Mouse (Mus musculus): ENCODE measurements around the gene Nop53. TPM values are rescaled to one million over a fixed set of nuclear protein-coding genes. Genes with fewer than 3 reads are reported as not detected.
"Not testable (repeated sequence)": the region's sequence is repeated elsewhere in the genome, so short reads cannot be mapped to it uniquely, and the experiment has no call there.

The Nop53 gene
- polyA plus RNA-seq, 1 experiment from 2014 or later = 111 TPM

DNA sequence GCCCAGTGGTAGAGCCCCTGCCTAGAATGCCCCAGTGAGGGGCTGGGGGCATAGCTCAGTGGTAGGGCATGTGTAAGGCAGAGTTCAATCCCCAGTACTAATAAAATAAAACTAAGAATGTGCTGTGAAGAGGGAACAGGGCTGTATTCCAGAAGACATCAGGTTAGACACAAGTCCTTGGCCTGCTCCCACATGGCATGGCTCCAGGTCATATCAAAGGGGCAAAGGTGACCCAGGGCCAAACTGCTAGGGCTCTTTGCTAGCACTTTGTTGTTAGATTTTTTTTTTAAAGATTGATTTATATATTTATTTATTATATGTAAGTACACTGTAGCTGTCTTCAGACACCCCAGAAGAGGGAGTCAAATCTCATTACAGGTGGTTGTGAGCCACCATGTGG, 27.5 kb downstream of the Nop53 start:
- ATAC-seq = no peak
- Histone ChIP-seq H3K4me2 (ENCODE audit: low read length) (no peak overlapping the region), H3K4me3 (ENCODE audit: low read length) (no peak overlapping the region), H3K9me3 (ENCODE audit: control insufficient read depth, low read length) (no peaks in the 10 kb centered on the region), H3K27ac (ENCODE audit: low read depth, low read length) (no peak overlapping the region), H3K27me3 (replicated peaks; ENCODE audit: control insufficient read depth, insufficient read depth, low read length) (no peaks in the 10 kb centered on the region), H3K36me3 (ENCODE audit: control insufficient read depth, insufficient read depth, low read length) (peaks cover 20% of the 10 kb centered on the region), H3K9ac (ENCODE audit: low read depth, low read length) (no peak overlapping the region), H3K4me1 (ENCODE audit: control insufficient read depth, insufficient read depth, low read depth, low read length) (peaks cover 20% of the 10 kb centered on the region)

DNA sequence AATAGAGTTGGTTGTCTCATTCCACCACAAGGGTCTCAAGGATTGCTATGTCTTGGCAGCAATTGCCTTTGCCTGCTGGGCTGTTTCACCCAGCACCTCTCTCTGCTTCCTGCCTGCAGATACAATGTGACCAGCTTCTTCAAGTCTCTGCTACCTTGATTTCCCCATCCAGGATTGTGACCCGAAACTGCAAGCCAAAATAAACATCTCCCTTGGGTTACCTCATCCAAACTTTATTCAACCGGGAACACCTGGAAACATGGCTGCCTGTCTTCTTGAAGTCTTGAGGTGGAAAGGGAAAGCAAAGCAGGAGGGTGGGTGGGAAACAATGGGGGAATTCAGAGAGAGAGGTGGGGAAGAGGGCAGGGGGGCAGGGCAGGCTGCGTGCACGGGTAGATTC, 28.9 kb downstream of the Nop53 start:
- H3K27me3 ChIP-seq (replicated peaks; ENCODE audit: control insufficient read depth, insufficient read depth, low read length) = no peaks in the 10 kb centered on the region
- H3K27ac ChIP-seq (ENCODE audit: low read depth, low read length) = no peak overlapping the region
- no peak for ATAC-seq
- no peak overlapping the region for H3K9ac ChIP-seq (ENCODE audit: low read depth, low read length)
- H3K36me3 ChIP-seq (ENCODE audit: control insufficient read depth, insufficient read depth, low read length) = peaks cover 20% of the 10 kb centered on the region
- WGBS = 86% methylated on average over 4 of the region's 4 CpGs
- H3K4me2 ChIP-seq (ENCODE audit: low read length) = no peak overlapping the region
- no peaks in the 10 kb centered on the region for H3K9me3 ChIP-seq (ENCODE audit: control insufficient read depth, low read length)
- peaks cover 17% of the 10 kb centered on the region for H3K4me1 ChIP-seq (ENCODE audit: control insufficient read depth, insufficient read depth, low read depth, low read length)
- H3K4me3 ChIP-seq (ENCODE audit: low read length) = no peak overlapping the region

- 88% methylated on average over 3 of the region's 3 CpGs for WGBS
- Histone ChIP-seq H3K4me2 (ENCODE audit: low read length) (no peak overlapping the region), H3K36me3 (ENCODE audit: control insufficient read depth, insufficient read depth, low read length) (peaks cover 20% of the 10 kb centered on the region), H3K4me1 (ENCODE audit: control insufficient read depth, insufficient read depth, low read depth, low read length) (peaks cover 15% of the 10 kb centered on the region), H3K9me3 (ENCODE audit: control insufficient read depth, low read length) (no peaks in the 10 kb centered on the region), H3K27ac (ENCODE audit: low read depth, low read length) (no peak overlapping the region), H3K27me3 (replicated peaks; ENCODE audit: control insufficient read depth, insufficient read depth, low read length) (no peaks in the 10 kb centered on the region), H3K9ac (ENCODE audit: low read depth, low read length) (no peak overlapping the region), H3K4me3 (ENCODE audit: low read length) (no peak overlapping the region)
- ATAC-seq = no peak
Observed at GRCm38 (mm10) chr7:15916134-15916723, 29.6 kb downstream of the Nop53 start.

DNA sequence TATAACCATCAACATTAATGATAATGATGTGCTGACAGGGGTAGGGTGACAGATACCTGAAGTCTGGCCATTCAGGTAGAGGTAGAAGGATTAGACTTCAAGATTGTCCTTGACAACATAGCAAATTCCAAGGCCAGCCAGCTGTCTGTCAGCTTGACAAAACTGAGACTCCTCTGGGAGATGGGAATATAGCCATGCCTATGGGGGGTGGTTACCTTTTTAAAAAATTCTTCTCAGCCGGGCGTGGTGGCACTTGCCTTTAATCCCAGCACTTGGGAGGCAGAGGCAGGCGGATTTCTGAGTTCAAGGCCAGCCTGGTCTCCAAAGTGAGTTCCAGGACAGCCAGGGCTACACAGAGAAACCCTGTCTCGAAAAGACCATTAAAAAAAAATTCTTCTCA, 30.2 kb downstream of the Nop53 start:
- not testable (repeated sequence) for ATAC-seq; H3K9me3 ChIP-seq (ENCODE audit: control insufficient read depth, low read length); H3K27ac ChIP-seq (ENCODE audit: low read depth, low read length); H3K4me3 ChIP-seq (ENCODE audit: low read length); H3K27me3 ChIP-seq (replicated peaks; ENCODE audit: control insufficient read depth, insufficient read depth, low read length); H3K4me1 ChIP-seq (ENCODE audit: control insufficient read depth, insufficient read depth, low read depth, low read length); H3K4me2 ChIP-seq (ENCODE audit: low read length); H3K9ac ChIP-seq (ENCODE audit: low read depth, low read length)
- peaks cover 20% of the 10 kb centered on the region for H3K36me3 ChIP-seq (ENCODE audit: control insufficient read depth, insufficient read depth, low read length)
- 83% methylated on average over 4 of the region's 4 CpGs for WGBS

- H3K27ac ChIP-seq (ENCODE audit: low read depth, low read length) = no peak overlapping the region
- peaks cover 15% of the 10 kb centered on the region for H3K36me3 ChIP-seq (ENCODE audit: control insufficient read depth, insufficient read depth, low read length)
- H3K4me1 ChIP-seq (ENCODE audit: control insufficient read depth, insufficient read depth, low read depth, low read length) = peaks cover 2% of the 10 kb centered on the region; the same call in 1 of the 2 replicates
- H3K9ac ChIP-seq (ENCODE audit: low read depth, low read length) = no peak overlapping the region
- ATAC-seq = no peak
- 79% methylated on average over 2 of the region's 2 CpGs for WGBS
- no peak overlapping the region for H3K4me3 ChIP-seq (ENCODE audit: low read length)
- no peak overlapping the region for H3K4me2 ChIP-seq (ENCODE audit: low read length)
- no peaks in the 10 kb centered on the region for H3K9me3 ChIP-seq (ENCODE audit: control insufficient read depth, low read length)
- no peaks in the 10 kb centered on the region for H3K27me3 ChIP-seq (replicated peaks; ENCODE audit: control insufficient read depth, insufficient read depth, low read length)
Observed at GRCm38 (mm10) chr7:15914751-15915150, 31.1 kb downstream of the Nop53 start.

- 42% methylated on average over 2 of the region's 2 CpGs for WGBS
- Histone ChIP-seq H3K4me3 (ENCODE audit: low read length) (no peak overlapping the region), H3K4me1 (ENCODE audit: control insufficient read depth, insufficient read depth, low read depth, low read length) (peaks cover 2% of the 10 kb centered on the region; the same call in 1 of the 2 replicates), H3K4me2 (ENCODE audit: low read length) (no peak overlapping the region), H3K36me3 (ENCODE audit: control insufficient read depth, insufficient read depth, low read length) (peaks cover 10% of the 10 kb centered on the region), H3K9ac (ENCODE audit: low read depth, low read length) (no peak overlapping the region), H3K27ac (ENCODE audit: low read depth, low read length) (no peak overlapping the region), H3K27me3 (replicated peaks; ENCODE audit: control insufficient read depth, insufficient read depth, low read length) (no peaks in the 10 kb centered on the region), H3K9me3 (ENCODE audit: control insufficient read depth, low read length) (no peaks in the 10 kb centered on the region)
- no peak for ATAC-seq
Observed at GRCm38 (mm10) chr7:15914252-15914651, 31.6 kb downstream of the Nop53 start.

DNA sequence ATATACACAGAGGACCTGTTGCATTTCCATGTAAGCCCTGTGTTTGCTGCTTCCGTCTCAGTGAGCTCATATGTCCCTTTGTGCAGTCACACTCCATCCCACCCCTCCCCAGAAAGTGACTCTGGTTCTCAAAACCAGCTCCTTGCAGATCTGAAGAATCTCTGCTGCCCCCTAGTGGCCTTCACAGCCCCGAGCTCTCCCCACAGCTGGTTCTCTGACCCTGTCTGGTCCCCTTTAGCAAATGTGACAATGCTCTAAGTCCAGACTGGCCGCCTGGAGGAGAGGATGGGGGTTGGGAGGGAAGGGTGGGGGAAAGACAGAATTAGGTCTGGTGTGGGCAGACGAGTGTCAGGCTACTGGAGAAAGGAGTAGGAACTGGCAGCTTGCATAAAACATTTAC, 33.7 kb downstream of the Nop53 start:
- Histone ChIP-seq H3K9me3 (ENCODE audit: control insufficient read depth, low read length) (no peaks in the 10 kb centered on the region), H3K36me3 (ENCODE audit: control insufficient read depth, insufficient read depth, low read length) (peaks cover 4% of the 10 kb centered on the region; the same call in 1 of the 2 replicates), H3K27ac (ENCODE audit: low read depth, low read length) (no peak overlapping the region), H3K9ac (ENCODE audit: low read depth, low read length) (peak overlapping the region; percentile 17; the same call in 1 of the 2 replicates), H3K4me3 (ENCODE audit: low read length) (no peak overlapping the region), H3K4me2 (ENCODE audit: low read length) (no peak overlapping the region), H3K4me1 (ENCODE audit: control insufficient read depth, insufficient read depth, low read depth, low read length) (peaks cover 2% of the 10 kb centered on the region; the same call in 1 of the 2 replicates), H3K27me3 (replicated peaks; ENCODE audit: control insufficient read depth, insufficient read depth, low read length) (no peaks in the 10 kb centered on the region)
- WGBS = under 1% methylated on average over 4 of the region's 4 CpGs
- peak; percentile 67 for ATAC-seq

DNA sequence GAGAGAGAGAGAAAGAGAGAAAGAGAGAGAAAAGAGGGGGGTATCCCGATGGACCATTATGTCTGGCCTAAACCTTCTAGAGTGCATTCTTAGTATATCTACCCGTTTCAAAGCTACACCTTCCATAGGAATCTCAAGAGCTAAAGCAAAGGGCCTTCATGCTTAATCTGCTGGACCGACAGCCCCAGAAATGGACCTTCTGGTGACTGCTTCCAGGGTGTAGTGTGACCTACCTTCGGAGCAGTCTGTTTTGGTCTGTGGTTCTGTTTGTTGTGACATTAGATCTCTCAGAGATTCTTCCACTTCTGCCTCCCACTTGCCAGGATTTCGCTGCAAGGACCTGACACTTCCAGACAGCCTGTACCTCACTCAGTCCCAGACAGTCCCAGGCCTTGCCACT, 35.4 kb downstream of the Nop53 start:
- 91% methylated on average over 5 of the region's 5 CpGs for WGBS
- H3K27me3 ChIP-seq (replicated peaks; ENCODE audit: control insufficient read depth, insufficient read depth, low read length) = no peaks in the 10 kb centered on the region
- H3K9me3 ChIP-seq (ENCODE audit: control insufficient read depth, low read length) = no peaks in the 10 kb centered on the region
- no peak overlapping the region for H3K9ac ChIP-seq (ENCODE audit: low read depth, low read length)
- H3K4me2 ChIP-seq (ENCODE audit: low read length) = no peak overlapping the region
- no peaks in the 10 kb centered on the region for H3K36me3 ChIP-seq (ENCODE audit: control insufficient read depth, insufficient read depth, low read length)
- H3K4me1 ChIP-seq (ENCODE audit: control insufficient read depth, insufficient read depth, low read depth, low read length) = peaks cover 2% of the 10 kb centered on the region; the same call in 1 of the 2 replicates
- no peak overlapping the region for H3K27ac ChIP-seq (ENCODE audit: low read depth, low read length)
- no peak for ATAC-seq
- H3K4me3 ChIP-seq (ENCODE audit: low read length) = no peak overlapping the region

- H3K9ac ChIP-seq (ENCODE audit: low read depth, low read length) = no peak overlapping the region
- WGBS = 82% methylated on average over 8 of the region's 8 CpGs
- H3K4me1 ChIP-seq (ENCODE audit: control insufficient read depth, insufficient read depth, low read depth, low read length) = peaks cover 2% of the 10 kb centered on the region; the same call in 1 of the 2 replicates
- no peak overlapping the region for H3K4me2 ChIP-seq (ENCODE audit: low read length)
- no peak overlapping the region for H3K27ac ChIP-seq (ENCODE audit: low read depth, low read length)
- no peaks in the 10 kb centered on the region for H3K27me3 ChIP-seq (replicated peaks; ENCODE audit: control insufficient read depth, insufficient read depth, low read length)
- H3K4me3 ChIP-seq (ENCODE audit: low read length) = no peak overlapping the region
- ATAC-seq = no peak
- no peaks in the 10 kb centered on the region for H3K36me3 ChIP-seq (ENCODE audit: control insufficient read depth, insufficient read depth, low read length)
- H3K9me3 ChIP-seq (ENCODE audit: control insufficient read depth, low read length) = no peaks in the 10 kb centered on the region
Observed at GRCm38 (mm10) chr7:15907971-15908590, 37.8 kb downstream of the Nop53 start.
